ENCODE assay signal across 8 mouse cellular contexts in the genomic region with DNA sequence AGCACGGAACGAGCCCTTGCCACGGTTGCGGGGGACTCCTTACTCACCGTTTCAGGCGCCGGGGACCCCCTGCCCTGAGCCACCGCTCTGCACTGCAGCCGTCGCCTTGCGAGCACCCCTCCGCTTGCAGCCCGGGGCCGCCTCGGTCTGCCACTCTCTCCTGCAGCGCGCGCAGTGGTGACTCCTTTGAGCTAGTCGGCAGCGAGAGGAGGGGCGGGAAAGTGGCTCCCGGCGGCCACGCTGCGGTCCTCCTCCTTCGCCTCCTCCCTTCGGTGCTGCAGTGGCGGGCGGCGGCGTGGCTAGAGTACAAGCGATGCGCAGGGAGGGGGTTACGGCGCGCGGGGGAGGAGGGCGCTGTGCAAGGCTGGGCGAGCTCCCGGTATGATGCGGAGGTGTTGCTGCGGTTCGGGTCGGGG. TPM values are rescaled to one million over a fixed set of nuclear protein-coding genes. Genes with fewer than 3 reads are reported as not detected.
DNase-seq lines count a peak whose midpoint lies in the region; ATAC-seq lines count a peak whose summit lies in the region.

A gene (minus strand): TSS at position 177 of the 416 bp plus-strand sequence.

- no peaks in the 10 kb centered on the region for H3K36me3 ChIP-seq in kidney, embryonic 15.5 days
- no peaks in the 10 kb centered on the region for H3K36me3 ChIP-seq in forebrain, embryonic 13.5 days (ENCODE audit: poor library complexity, severe bottlenecking)
- no peaks in the 10 kb centered on the region for H3K36me3 ChIP-seq in limb, embryonic 15.5 days

- H3K4me1 ChIP-seq in kidney, embryonic 15.5 days: peaks cover 33% of the 10 kb centered on the region
- peaks cover 34% of the 10 kb centered on the region for H3K4me1 ChIP-seq in forebrain, embryonic 13.5 days
- H3K4me1 ChIP-seq in limb, embryonic 15.5 days: peaks cover 32% of the 10 kb centered on the region

- peak within 1 kb of the TSS; percentile 96 for H3K4me2 ChIP-seq in kidney, embryonic 15.5 days
- peak within 1 kb of the TSS; percentile 97 for H3K4me2 ChIP-seq in forebrain, embryonic 13.5 days
- H3K4me2 ChIP-seq in limb, embryonic 15.5 days: peak within 1 kb of the TSS; percentile 93

- ATAC-seq in kidney, embryonic 15.5 days (replicated peaks; ENCODE audit: low FRiP score): peak; percentile 91
- peak; percentile 77 for ATAC-seq in forebrain, embryonic 13.5 days
- ATAC-seq in limb, embryonic 15.5 days (ENCODE audit: insufficient number of reproducible peaks, low FRiP score, low TSS enrichment, low read depth): no peak

- WGBS in kidney, embryonic 15.5 days: under 1% methylated on average over 40 of the region's 44 CpGs
- under 1% methylated on average over 29 of the region's 44 CpGs for WGBS in forebrain, embryonic 13.5 days
- WGBS in limb, embryonic 15.5 days: under 1% methylated on average over 43 of the region's 44 CpGs

- no peak within 1 kb of the TSS for H3K27ac ChIP-seq in kidney, embryonic 15.5 days
- H3K27ac ChIP-seq in forebrain, embryonic 13.5 days: no peak within 1 kb of the TSS
- no peak within 1 kb of the TSS for H3K27ac ChIP-seq in limb, embryonic 15.5 days

- no peak for DNase-seq in kidney, adult 18-20 months
- DNase-seq in adrenal gland, postnatal 36 days: peak; percentile 44 to 51
- peak; percentile 14 for DNase-seq in induced T-regulatory cell, adult 2 months (ENCODE audit: low read depth)
- peak; percentile 28 for DNase-seq in ovary, postnatal 14 days (ENCODE audit: low spot score)
- no peak for DNase-seq in adipocyte (ENCODE audit: low spot score)

- H3K27me3 ChIP-seq in kidney, embryonic 15.5 days: peaks cover 85% of the 10 kb centered on the region
- peaks cover 58% of the 10 kb centered on the region for H3K27me3 ChIP-seq in forebrain, embryonic 13.5 days
- H3K27me3 ChIP-seq in limb, embryonic 15.5 days: peaks cover 72% of the 10 kb centered on the region

- H3K4me3 ChIP-seq in kidney, embryonic 15.5 days (replicated peaks): peak within 1 kb of the TSS; percentile 48
- H3K4me3 ChIP-seq in forebrain, embryonic 13.5 days: peak within 1 kb of the TSS; percentile 50
- peak within 1 kb of the TSS; percentile 49 for H3K4me3 ChIP-seq in limb, embryonic 15.5 days

- no peaks in the 10 kb centered on the region for H3K9me3 ChIP-seq in kidney, embryonic 15.5 days (replicated peaks)
- H3K9me3 ChIP-seq in forebrain, embryonic 13.5 days (replicated peaks): no peaks in the 10 kb centered on the region
- H3K9me3 ChIP-seq in limb, embryonic 15.5 days: no peaks in the 10 kb centered on the region

- H3K9ac ChIP-seq in kidney, embryonic 15.5 days: 0 out of 2 replicates have a peak within 1 kb of the TSS, but pooled peaks have one; percentile 31
- peak within 1 kb of the TSS; percentile 62 for H3K9ac ChIP-seq in forebrain, embryonic 13.5 days
- 0 out of 2 replicates have a peak within 1 kb of the TSS, but pooled peaks have one; percentile 5 for H3K9ac ChIP-seq in limb, embryonic 15.5 days

RNA-seq across cellular contexts. Expression of the gene that starts here (rescaled TPM):
- polyA plus RNA-seq in kidney, embryonic 15.5 days (2015; fragmentation: Nextera tagmentation; extraction: Ambion mirVana): 0.90 and 1.4 TPM in 2 replicates
- 1 to 10 TPM; 1.3 to 2.8 TPM for total RNA-seq in adrenal gland, postnatal 36 days (2021)
- polyA plus RNA-seq in forebrain, embryonic 13.5 days (2015; fragmentation: Nextera tagmentation; extraction: Ambion mirVana): 1.2 and 1.9 TPM in 2 replicates
- 1.3 and 1.5 TPM in 2 replicates for polyA plus RNA-seq in limb, embryonic 15.5 days (2015; fragmentation: Nextera tagmentation; extraction: Ambion mirVana)

Comparison
In these comparisons a context has a peak if more than half of its experiments do, and no peak if none do; other contexts are left out.
1. H3K9ac ChIP-seq: peak in every context shown above with its lines; median percentile 62 in forebrain, embryonic 13.5 days; 31 in kidney, embryonic 15.5 days; 5 in limb, embryonic 15.5 days.
2. DNase-seq: peak in adrenal gland, postnatal 36 days (2 of 2), induced T-regulatory cell, adult 2 months (single experiment) and ovary, postnatal 14 days (single experiment); none in kidney, adult 18-20 months (single experiment) and adipocyte (single experiment).
3. Peak in every context shown above with its lines, with median percentiles within 50 percentile points of each other: H3K4me2 ChIP-seq and H3K4me3 ChIP-seq.